Mouse (Mus musculus) intestine, embryonic 16.5 days (tissue): ENCODE measurements around the gene Armh2. TPM values are rescaled to one million over a fixed set of nuclear protein-coding genes. Genes with fewer than 3 reads are reported as not detected.

Source experiments
- ATAC-seq: fragments of 200-750 bp; cut with Nextera tagmentation; 2 replicates; pipeline ENCODE4 v1.8.0; 2017; ENCODE audit warnings: moderate TSS enrichment, moderate library complexity
- H3K27ac ChIP-seq: fragments of 300-500 bp; sonication (generic); 2 replicates; pipeline ENCODE4 v1.5.1; 2014; ENCODE audit warnings: mild to moderate bottlenecking, low read length
- H3K27me3 ChIP-seq: fragments of 300-500 bp; sonication (generic); replicated peaks from 2 replicates; pipeline ENCODE4 v1.6.1; 2014; ENCODE audit warnings: low read length, control low read depth, mixed read lengths; ENCODE audit not compliant: control insufficient read depth, insufficient read depth
- H3K36me3 ChIP-seq: fragments of 300-500 bp; sonication (generic); 2 replicates; pipeline ENCODE4 v1.6.1; 2014; ENCODE audit warnings: low read length, control low read depth; ENCODE audit not compliant: control insufficient read depth, insufficient read depth
- H3K4me1 ChIP-seq: fragments of 300-500 bp; sonication (generic); 2 replicates; pipeline ENCODE4 v1.6.1; 2014; ENCODE audit warnings: low read length, control low read depth, mixed read lengths; ENCODE audit not compliant: control insufficient read depth, insufficient read depth
- H3K4me2 ChIP-seq: fragments of 300-500 bp; sonication (generic); 2 replicates; pipeline ENCODE4 v1.6.1; 2014; ENCODE audit warnings: low read depth, low read length, control low read depth
- H3K4me3 ChIP-seq: fragments of 300-500 bp; sonication (generic); 2 replicates; pipeline ENCODE4 v1.5.1; 2014; ENCODE audit warnings: mild to moderate bottlenecking, low read length
- H3K9ac ChIP-seq: fragments of 300-500 bp; sonication (generic); 2 replicates; pipeline ENCODE4 v1.6.1; 2014; ENCODE audit warnings: low read depth, low read length
- H3K9me3 ChIP-seq: fragments of 300-500 bp; sonication (generic); 2 replicates; pipeline ENCODE4 v1.6.1; 2016; ENCODE audit warnings: low read length, control low read depth; ENCODE audit not compliant: control insufficient read depth
- WGBS: fragments of 180-500 bp; shearing (Covaris S2); extraction: QIAGEN DNeasy Blood & Tissue Kit; methylation state at CpG from one replicate; pipeline ENCODE4 v1.1.7; 2014; 5-methylcytosine and 5-hydroxymethylcytosine counted together
- polyA plus RNA-seq: library from polyadenylated mRNA; unstranded; fragments of >200 nt; fragmentation: Nextera tagmentation; extraction: Ambion mirVana; gene quantifications from 2 replicates; pipeline ENCODE4 v1.2.1, GENCODE M21; 2015

Armh2 gene
- polyA plus RNA-seq, 1 experiment from 2014 or later = not detected

DNA sequence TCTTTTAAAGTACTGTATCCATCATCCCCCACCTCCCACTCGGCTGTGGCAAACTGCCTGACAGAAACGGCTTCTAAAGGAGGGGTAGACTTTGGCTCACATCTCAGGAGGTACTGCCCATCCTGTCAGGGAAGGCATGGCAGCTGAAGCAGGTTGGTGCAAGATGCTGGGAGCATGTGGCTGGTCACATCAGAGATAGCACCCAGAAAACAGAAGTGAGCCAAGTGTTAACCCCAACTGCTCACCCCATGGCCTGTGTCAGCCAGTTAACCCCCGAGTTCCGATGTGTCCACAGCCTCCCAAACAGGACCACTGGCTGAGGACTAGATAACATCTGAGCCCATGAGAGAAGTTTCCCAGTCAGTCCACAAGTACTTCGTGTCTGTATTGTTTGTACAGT lies 25.4 kb upstream of the Armh2 start:
- Histone ChIP-seq H3K4me1 (peaks cover 19% of the 10 kb centered on the region), H3K9ac (no peak overlapping the region), H3K27me3 (no peaks in the 10 kb centered on the region), H3K36me3 (no peaks in the 10 kb centered on the region), H3K4me3 (no peak overlapping the region), H3K27ac (no peak overlapping the region), H3K4me2 (no peak overlapping the region), H3K9me3 (no peaks in the 10 kb centered on the region)
- whole genome bisulfite sequencing = 65% methylated on average over 5 of the region's 5 CpGs
- no peak for ATAC-seq

GRCm38 (mm10) chr13:24716441-24716840 lies 24.6 kb upstream of the Armh2 start:
- H3K27ac ChIP-seq = peak overlapping the region; percentile 5; the same call in 1 of the 2 replicates
- H3K9me3 ChIP-seq = no peaks in the 10 kb centered on the region
- no peak overlapping the region for H3K4me2 ChIP-seq
- ATAC-seq = peak; percentile 50
- peaks cover 22% of the 10 kb centered on the region for H3K4me1 ChIP-seq
- H3K9ac ChIP-seq = no peak overlapping the region
- H3K27me3 ChIP-seq = no peaks in the 10 kb centered on the region
- WGBS = 47% methylated on average over 9 of the region's 9 CpGs
- H3K4me3 ChIP-seq = no peak overlapping the region
- H3K36me3 ChIP-seq = no peaks in the 10 kb centered on the region

DNA sequence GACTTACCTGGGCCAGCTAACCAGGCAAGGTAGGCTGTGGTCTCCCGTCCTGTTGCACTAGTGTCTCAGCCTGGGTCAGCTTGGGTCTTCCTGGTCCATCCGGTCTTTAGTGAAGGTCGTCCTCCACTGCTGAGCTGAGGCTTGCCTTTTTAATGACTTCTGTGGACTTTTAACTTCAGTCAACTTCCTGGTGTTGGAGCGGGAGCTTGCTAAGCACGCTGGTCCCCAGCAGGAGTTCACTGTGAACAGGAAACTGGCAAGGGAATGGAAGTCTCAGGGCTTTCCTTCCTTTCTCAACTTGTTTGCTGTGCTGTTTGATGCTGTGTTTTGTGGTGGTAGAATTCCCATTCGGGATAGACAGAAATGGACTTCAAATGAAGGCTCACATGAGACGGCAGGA lies 23.4 kb upstream of the Armh2 start:
- Histone ChIP-seq H3K4me2 (no peak overlapping the region), H3K9me3 (no peaks in the 10 kb centered on the region), H3K36me3 (no peaks in the 10 kb centered on the region), H3K27me3 (no peaks in the 10 kb centered on the region), H3K4me1 (peaks cover 22% of the 10 kb centered on the region), H3K27ac (peak overlapping the region; percentile 14; the same call in 1 of the 2 replicates), H3K4me3 (no peak overlapping the region), H3K9ac (no peak overlapping the region)
- 54% methylated on average over 7 of the region's 7 CpGs for WGBS
- ATAC-seq = peak; percentile 57

DNA sequence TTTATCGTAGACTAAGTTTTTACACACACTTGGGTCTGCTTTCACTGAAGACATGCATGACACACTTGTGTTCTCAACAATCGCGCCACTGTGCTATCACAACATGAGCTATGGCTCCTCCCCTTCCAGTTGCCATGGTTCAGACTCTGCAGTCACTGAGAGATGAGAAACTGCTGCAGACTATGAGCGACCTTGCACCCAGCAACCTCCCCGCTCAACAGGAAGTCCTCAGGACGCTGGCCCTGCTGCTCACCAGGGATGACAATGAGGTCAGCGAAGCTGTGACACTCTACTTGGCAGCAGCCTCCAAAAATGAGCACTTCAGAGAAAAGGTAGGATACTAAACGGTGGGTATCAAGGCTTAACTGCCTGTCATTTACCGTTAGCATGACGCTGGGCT lies 19.5 kb upstream of the Armh2 start:
- Histone ChIP-seq H3K9ac (no peak overlapping the region), H3K27ac (no peak overlapping the region), H3K36me3 (no peaks in the 10 kb centered on the region), H3K27me3 (no peaks in the 10 kb centered on the region), H3K4me2 (no peak overlapping the region), H3K9me3 (no peaks in the 10 kb centered on the region), H3K4me3 (no peak overlapping the region), H3K4me1 (peaks cover 8% of the 10 kb centered on the region; the same call in 1 of the 2 replicates)
- no peak for ATAC-seq
- WGBS = 74% methylated on average over 10 of the region's 10 CpGs

DNA sequence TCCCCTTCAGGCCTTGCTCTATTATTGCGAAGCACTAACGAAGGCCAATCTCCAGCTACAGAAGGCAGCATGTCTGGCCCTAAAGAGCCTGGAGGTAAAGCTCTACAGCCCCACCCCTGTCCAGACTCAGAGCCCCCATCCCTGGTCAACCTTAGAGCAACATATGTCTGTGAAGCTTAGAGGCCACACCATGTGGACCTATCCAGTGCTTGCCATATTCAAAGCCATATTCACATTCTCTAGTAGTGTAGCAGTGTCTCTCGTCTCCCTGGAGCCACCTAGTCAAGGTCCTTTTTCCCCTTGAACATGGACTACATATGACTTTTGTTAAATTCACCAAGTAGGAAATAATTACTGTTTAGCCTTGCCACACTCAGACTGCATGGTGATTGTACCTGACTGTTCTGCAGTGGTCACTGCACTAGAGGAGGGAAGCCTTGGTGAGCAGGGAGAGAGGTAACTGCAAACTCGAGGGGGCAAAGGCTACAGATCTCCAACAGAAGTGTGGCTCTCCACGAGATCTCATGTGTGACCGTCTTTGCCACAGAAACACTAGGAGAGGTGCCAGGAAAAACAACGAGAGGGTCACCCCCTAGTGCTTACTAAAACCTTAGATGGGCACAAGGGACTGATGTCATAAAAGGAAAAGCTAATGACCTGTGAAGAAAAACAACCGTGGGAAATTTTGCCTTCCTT lies 17.2 kb upstream of the Armh2 start:
- H3K9me3 ChIP-seq = no peaks in the 10 kb centered on the region
- peaks cover 3% of the 10 kb centered on the region; the same call in 1 of the 2 replicates for H3K4me1 ChIP-seq
- H3K27ac ChIP-seq = no peak overlapping the region
- H3K4me3 ChIP-seq = no peak overlapping the region
- no peak for ATAC-seq
- WGBS = 67% methylated on average over 8 of the region's 8 CpGs
- H3K27me3 ChIP-seq = no peaks in the 10 kb centered on the region
- no peaks in the 10 kb centered on the region for H3K36me3 ChIP-seq
- H3K4me2 ChIP-seq = no peak overlapping the region
- H3K9ac ChIP-seq = no peak overlapping the region

DNA sequence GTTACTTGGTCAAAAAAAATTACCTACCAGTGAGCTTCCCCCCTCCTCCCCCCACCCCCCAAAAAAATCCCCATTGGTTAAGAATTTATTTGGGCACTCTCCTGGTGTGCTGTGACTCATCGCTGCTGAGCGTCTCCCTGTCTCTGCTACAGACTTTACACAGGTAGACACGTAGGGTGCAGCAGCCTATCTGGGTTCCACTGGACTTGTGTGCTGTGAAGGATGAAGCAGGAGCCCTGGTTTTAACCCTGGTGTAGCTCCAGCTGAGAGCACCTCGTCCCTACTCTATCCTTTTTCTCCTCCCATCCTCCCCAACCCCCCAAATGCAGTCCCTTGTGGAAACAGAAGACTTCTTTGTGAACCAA lies 16.7 kb upstream of the Armh2 start:
- Histone ChIP-seq H3K9me3 (no peaks in the 10 kb centered on the region), H3K4me2 (no peak overlapping the region), H3K4me3 (no peak overlapping the region), H3K36me3 (no peaks in the 10 kb centered on the region), H3K4me1 (peaks cover 3% of the 10 kb centered on the region; the same call in 1 of the 2 replicates), H3K9ac (no peak overlapping the region), H3K27ac (no peak overlapping the region), H3K27me3 (no peaks in the 10 kb centered on the region)
- no peak for ATAC-seq
- WGBS = 67% methylated on average over 4 of the region's 4 CpGs

DNA sequence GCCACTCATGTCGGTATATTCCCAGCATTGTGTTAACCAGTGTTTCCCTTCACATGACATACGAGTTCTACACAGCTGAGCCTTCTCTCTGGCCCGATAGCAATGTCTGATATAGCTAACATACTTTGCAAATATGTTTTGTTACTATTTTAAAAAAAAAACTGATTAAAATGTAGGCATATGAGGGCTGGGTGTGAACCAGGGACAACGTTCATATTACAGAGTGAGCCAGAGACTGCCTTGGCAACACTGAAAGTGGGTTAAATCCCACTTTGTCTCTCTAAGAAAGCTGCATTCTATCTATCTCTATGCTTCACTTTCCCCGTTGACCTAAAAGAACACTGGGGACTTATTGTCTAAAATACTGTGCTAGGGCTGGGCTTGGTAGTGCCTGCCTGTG lies 11.9 kb upstream of the Armh2 start:
- 89% methylated on average over 5 of the region's 5 CpGs for WGBS
- no peak for ATAC-seq

DNA sequence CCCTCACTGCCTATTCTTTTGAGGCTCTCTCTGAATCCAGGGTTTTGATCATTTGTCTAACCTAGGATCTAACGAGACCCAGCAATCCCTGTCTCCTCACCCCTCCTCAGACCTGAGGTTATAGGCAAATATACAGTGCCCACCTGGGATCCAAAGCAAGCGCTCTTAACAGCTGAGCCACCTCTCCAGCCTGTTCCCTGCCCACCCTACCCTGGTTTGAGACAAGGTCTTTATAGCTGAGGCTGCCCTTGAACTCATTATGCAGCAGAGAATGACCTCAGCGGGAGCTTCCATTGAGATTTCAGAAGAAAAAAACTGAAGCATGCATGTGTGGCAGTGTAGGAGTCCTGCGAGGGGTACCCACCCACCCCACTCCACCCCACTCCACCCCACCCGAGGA lies 6.5 kb upstream of the Armh2 start:
- WGBS = 92% methylated on average over 5 of the region's 5 CpGs
- H3K27ac ChIP-seq = no peak overlapping the region
- no peaks in the 10 kb centered on the region for H3K36me3 ChIP-seq
- no peak overlapping the region for H3K9ac ChIP-seq
- H3K4me3 ChIP-seq = no peak overlapping the region
- no peak for ATAC-seq
- H3K4me1 ChIP-seq = 0 out of 2 replicates have a peak, but pooled peaks cover 4% of the 10 kb centered on the region
- H3K9me3 ChIP-seq = no peaks in the 10 kb centered on the region
- H3K27me3 ChIP-seq = no peaks in the 10 kb centered on the region
- H3K4me2 ChIP-seq = no peak overlapping the region

More for the DNA sequence above, 11.9 kb upstream of the Armh2 start:
- Histone ChIP-seq H3K4me3 (no peak overlapping the region), H3K4me2 (no peak overlapping the region), H3K36me3 (no peaks in the 10 kb centered on the region), H3K9me3 (no peaks in the 10 kb centered on the region), H3K27ac (no peak overlapping the region), H3K9ac (no peak overlapping the region), H3K4me1 (no peaks in the 10 kb centered on the region), H3K27me3 (no peaks in the 10 kb centered on the region)

- ATAC-seq = peak; percentile 70
- H3K9me3 ChIP-seq = no peaks in the 10 kb centered on the region
Measured at GRCm38 (mm10) chr13:24735608-24736131, 5.4 kb upstream of the Armh2 start.

More at GRCm38 (mm10) chr13:24735608-24736131, 5.4 kb upstream of the Armh2 start:
- no peaks in the 10 kb centered on the region for H3K36me3 ChIP-seq
- no peak overlapping the region for H3K27ac ChIP-seq
- H3K9ac ChIP-seq = no peak overlapping the region
- no peak overlapping the region for H3K4me2 ChIP-seq
- 59% methylated on average over 6 of the region's 6 CpGs for WGBS
- no peaks in the 10 kb centered on the region for H3K27me3 ChIP-seq
- H3K4me1 ChIP-seq = 0 out of 2 replicates have a peak, but pooled peaks cover 4% of the 10 kb centered on the region
- no peak overlapping the region for H3K4me3 ChIP-seq
